Mouse (Mus musculus) midbrain, postnatal 0 days (tissue): ENCODE data around the gene Stfa1. TPM values are rescaled to one million over a fixed set of nuclear protein-coding genes. Genes with fewer than 3 reads are reported as not detected.

Experiments used
- ATAC-seq: fragments of 200-750 bp; cut with Nextera tagmentation; 2 replicates; pipeline ENCODE4 v1.8.0; 2017; ENCODE audit warnings: moderate number of reproducible peaks, mild to moderate bottlenecking, moderate TSS enrichment, moderate library complexity; ENCODE audit not compliant: low FRiP score
- DNase-seq: peaks from one replicate; pipeline ENCODE4 v3.0.0-alpha.2; 2015; ENCODE audit warnings: low spot score
- H3K27ac ChIP-seq: fragments of 300-500 bp; sonication (generic); 2 replicates; pipeline ENCODE4 v1.5.1; 2014; ENCODE audit warnings: low read depth, mild to moderate bottlenecking, low read length, mixed read lengths
- H3K27me3 ChIP-seq: fragments of 300-500 bp; sonication (generic); 2 replicates; pipeline ENCODE4 v1.6.1; 2014; ENCODE audit warnings: low read length, control low read depth, mixed read lengths; ENCODE audit not compliant: insufficient read depth
- H3K36me3 ChIP-seq: fragments of 300-500 bp; sonication (generic); 2 replicates; pipeline ENCODE4 v1.6.1; 2014; ENCODE audit warnings: low read length, control low read depth, mixed read lengths; ENCODE audit not compliant: insufficient read depth
- H3K4me1 ChIP-seq: fragments of 300-500 bp; sonication (generic); 2 replicates; pipeline ENCODE4 v1.6.1; 2014; ENCODE audit warnings: mild to moderate bottlenecking, control low read depth, antibody characterized with exemption, low read length, mixed read lengths; ENCODE audit not compliant: insufficient read depth
- H3K4me2 ChIP-seq: fragments of 300-500 bp; sonication (generic); 2 replicates; pipeline ENCODE4 v1.6.1; 2014; ENCODE audit warnings: low read depth, mild to moderate bottlenecking, low read length, mixed read lengths; ENCODE audit not compliant: poor library complexity, severe bottlenecking
- H3K4me3 ChIP-seq: fragments of 300-500 bp; sonication (generic); 2 replicates; pipeline ENCODE4 v1.5.1; 2014; ENCODE audit warnings: low read depth, mild to moderate bottlenecking, low read length, moderate library complexity
- H3K9ac ChIP-seq: fragments of 300-500 bp; sonication (generic); replicated peaks from 2 replicates; pipeline ENCODE4 v1.6.1; 2014; ENCODE audit warnings: mild to moderate bottlenecking, low read length, moderate library complexity, mixed read lengths; ENCODE audit not compliant: poor library complexity, severe bottlenecking
- H3K9me3 ChIP-seq: fragments of 300-500 bp; sonication (generic); 2 replicates; pipeline ENCODE4 v1.6.1; 2016; ENCODE audit warnings: low read length, control low read depth
- CTCF ChIP-seq: IDR thresholded peaks from 2 replicates; pipeline ENCODE4 v1.5.1; 2016; ENCODE audit warnings: antibody characterized with exemption, mild to moderate bottlenecking
- WGBS: fragments of 180-500 bp; shearing (Covaris S2); extraction: QIAGEN DNeasy Blood & Tissue Kit; methylation state at CpG from one replicate; pipeline ENCODE4 v1.1.7; 2014; 5-methylcytosine and 5-hydroxymethylcytosine counted together
- polyA plus RNA-seq: library from polyadenylated mRNA; unstranded; fragments of >200 nt; fragmentation: Nextera tagmentation; extraction: Ambion mirVana; gene quantifications from 2 replicates; pipeline ENCODE4 v1.2.1, GENCODE M21; 2015
- total RNA-seq: library from RNA; depleted of rRNA; stranded (reverse); fragments of >200 nt; gene quantifications from 2 replicates; pipeline ENCODE4 v1.2.3, GENCODE M21; 2014; rRNA removed

Stfa1 gene
- total and polyA plus RNA-seq, 2 experiments from 2014 or later, result 0.55 to 1.1 TPM

DNA sequence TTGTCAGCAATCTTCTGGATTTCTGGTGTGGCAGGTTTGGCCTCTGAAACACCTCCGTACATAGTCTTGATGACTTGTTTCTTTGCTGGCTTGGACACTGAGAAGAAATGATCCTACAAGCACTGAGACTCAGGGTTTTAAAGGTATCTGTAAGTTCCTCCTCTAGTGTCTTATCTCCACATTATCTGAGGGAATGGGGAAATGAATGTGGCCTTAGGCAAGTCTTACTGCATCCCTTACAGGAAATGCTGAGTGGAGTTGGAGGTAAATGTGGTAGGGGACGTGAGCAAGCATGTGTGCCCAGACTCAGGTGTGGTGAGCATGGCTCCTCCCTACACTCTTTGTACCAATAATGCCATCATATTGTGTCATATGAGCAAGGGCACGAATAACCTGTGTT lies 57.5 kb downstream of the Stfa1 start, which contains the start of gene BC117090:
Gene BC117090, minus strand, starts transcription at position 101 of the 400 bp plus-strand sequence.
- Histone ChIP-seq H3K9me3 (no peaks in the 10 kb centered on the region), H3K4me2 (no peak within 1 kb of the TSS), H3K27ac (no peak within 1 kb of the TSS), H3K36me3 (no peaks in the 10 kb centered on the region), H3K9ac (no peak within 1 kb of the TSS), H3K27me3 (no peaks in the 10 kb centered on the region), H3K4me3 (no peak within 1 kb of the TSS), H3K4me1 (no peaks in the 10 kb centered on the region)
- TF ChIP-seq CTCF, result no peak
- WGBS, result 71% methylated on average over 3 of the region's 3 CpGs
- ATAC-seq (no peak), DNase-seq (no peak)

Other genes with a start within 250 kb of the Stfa1 start
- gene Wdr5b, start 235.8 kb upstream of the Stfa1 start, total RNA-seq, result 5.8 and 9.3 TPM in 2 replicates
- gene Wdr5b, start 235.8 kb upstream of the Stfa1 start, polyA plus RNA-seq, result 6.1 and 6.6 TPM in 2 replicates
- gene Fam162a, start 205.4 kb upstream of the Stfa1 start, total RNA-seq, result 9.2 and 25.0 TPM in 2 replicates
- 117 and 123 TPM in 2 replicates for gene Fam162a, start 205.4 kb upstream of the Stfa1 start, polyA plus RNA-seq
- 8.2 and 14.3 TPM in 2 replicates for gene Ccdc58, start 205.3 kb upstream of the Stfa1 start, total RNA-seq
- gene Ccdc58, start 205.3 kb upstream of the Stfa1 start, polyA plus RNA-seq, result 22.9 and 26.6 TPM in 2 replicates
- gene Csta1, start 145.7 kb upstream of the Stfa1 start, total RNA-seq, result 0.22 TPM in 1 of 2 replicates, not detected in the other
- not detected in 2 replicates for gene Csta1, start 145.7 kb upstream of the Stfa1 start, polyA plus RNA-seq
- not detected in 2 replicates for gene Stfa2l1, start 120.1 kb upstream of the Stfa1 start, total RNA-seq
- 0.58 TPM in 1 of 2 replicates, not detected in the other for gene Stfa2l1, start 120.1 kb upstream of the Stfa1 start, polyA plus RNA-seq
- gene Gm5483, start 92.7 kb upstream of the Stfa1 start, total RNA-seq, result not detected in 2 replicates
- gene Gm5483, start 92.7 kb upstream of the Stfa1 start, polyA plus RNA-seq, result 0.48 and 1.0 TPM in 2 replicates
- not detected in 2 replicates for gene Gm5416, start 66.5 kb upstream of the Stfa1 start, total RNA-seq
- not detected in 2 replicates for gene Gm5416, start 66.5 kb upstream of the Stfa1 start, polyA plus RNA-seq
- not detected in 2 replicates for gene 2010005H15Rik, start 55.5 kb upstream of the Stfa1 start, total RNA-seq
- gene 2010005H15Rik, start 55.5 kb upstream of the Stfa1 start, polyA plus RNA-seq, result not detected in 2 replicates
- gene BC117090, start 57.4 kb downstream of the Stfa1 start, total RNA-seq, result not detected in 2 replicates
- gene BC117090, start 57.4 kb downstream of the Stfa1 start, polyA plus RNA-seq, result not detected in 2 replicates
- 1.5 and 11.5 TPM in 2 replicates for gene BC100530, start 90.8 kb downstream of the Stfa1 start, total RNA-seq
- gene BC100530, start 90.8 kb downstream of the Stfa1 start, polyA plus RNA-seq, result 0.38 and 0.59 TPM in 2 replicates
- gene Stfa2, start 131.5 kb downstream of the Stfa1 start, total RNA-seq, result not detected in 2 replicates
- gene Stfa2, start 131.5 kb downstream of the Stfa1 start, polyA plus RNA-seq, result 0.40 and 0.75 TPM in 2 replicates
- gene Stfa3, start 178.4 kb downstream of the Stfa1 start, total RNA-seq, result 9.9 TPM in 1 of 2 replicates, not detected in the other
- not detected in 2 replicates for gene Stfa3, start 178.4 kb downstream of the Stfa1 start, polyA plus RNA-seq